Mouse (Mus musculus): ENCODE results near the gene Det1. TPM values are rescaled to one million over a fixed set of nuclear protein-coding genes. Genes with fewer than 3 reads are reported as not detected.

The Det1 gene
- polyA plus RNA-seq, 1 experiment from 2014 or later = 19.0 TPM

- Histone ChIP-seq H3K36me3 (ENCODE audit: poor library complexity, severe bottlenecking) (peaks cover 19% of the 10 kb centered on the region), H3K4me2 (no peak overlapping the region), H3K4me1 (peaks cover 15% of the 10 kb centered on the region), H3K4me3 (no peak overlapping the region), H3K27ac (no peak overlapping the region), H3K9ac (no peak overlapping the region), H3K27me3 (no peaks in the 10 kb centered on the region), H3K9me3 (replicated peaks) (no peaks in the 10 kb centered on the region)
- 90% methylated on average over 3 of the region's 3 CpGs for WGBS
- ATAC-seq = no peak
Measured at GRCm38 (mm10) chr7:78796624-78797023, 50.4 kb downstream of the Det1 start.

- H3K4me3 ChIP-seq = no peak overlapping the region
- no peak overlapping the region for H3K9ac ChIP-seq
- H3K27ac ChIP-seq = no peak overlapping the region
- peaks cover 15% of the 10 kb centered on the region for H3K4me1 ChIP-seq
- no peak overlapping the region for H3K4me2 ChIP-seq
- H3K36me3 ChIP-seq (ENCODE audit: poor library complexity, severe bottlenecking) = peaks cover 36% of the 10 kb centered on the region
- no peak for ATAC-seq
- 74% methylated on average over 6 of the region's 6 CpGs for WGBS
- no peaks in the 10 kb centered on the region for H3K27me3 ChIP-seq
- H3K9me3 ChIP-seq (replicated peaks) = no peaks in the 10 kb centered on the region
Measured at GRCm38 (mm10) chr7:78794571-78795092, 52.4 kb downstream of the Det1 start.

GRCm38 (mm10) chr7:78793895-78794570 lies 53.0 kb downstream of the Det1 start:
- WGBS = 91% methylated on average over 13 of the region's 13 CpGs
- no peak overlapping the region for H3K4me2 ChIP-seq
- H3K9me3 ChIP-seq (replicated peaks) = no peaks in the 10 kb centered on the region
- H3K4me1 ChIP-seq = peaks cover 15% of the 10 kb centered on the region
- no peak overlapping the region for H3K9ac ChIP-seq
- H3K27me3 ChIP-seq = no peaks in the 10 kb centered on the region
- no peak for ATAC-seq
- H3K4me3 ChIP-seq = no peak overlapping the region
- H3K27ac ChIP-seq = no peak overlapping the region
- peaks cover 42% of the 10 kb centered on the region for H3K36me3 ChIP-seq (ENCODE audit: poor library complexity, severe bottlenecking)

- H3K4me2 ChIP-seq = no peak overlapping the region
- no peak overlapping the region for H3K27ac ChIP-seq
- no peak overlapping the region for H3K4me3 ChIP-seq
- H3K9me3 ChIP-seq (replicated peaks) = no peaks in the 10 kb centered on the region
- no peaks in the 10 kb centered on the region for H3K27me3 ChIP-seq
- peak; percentile 83 for ATAC-seq
- peaks cover 56% of the 10 kb centered on the region for H3K36me3 ChIP-seq (ENCODE audit: poor library complexity, severe bottlenecking)
- no peaks in the 10 kb centered on the region for H3K4me1 ChIP-seq
- 85% methylated on average over 15 of the region's 15 CpGs for WGBS
- no peak overlapping the region for H3K9ac ChIP-seq
Measured at GRCm38 (mm10) chr7:78791359-78792222, 55.5 kb downstream of the Det1 start.

- peaks cover 54% of the 10 kb centered on the region for H3K36me3 ChIP-seq (ENCODE audit: poor library complexity, severe bottlenecking)
Measured at GRCm38 (mm10) chr7:78787793-78788380, 59.2 kb downstream of the Det1 start.

GRCm38 (mm10) chr7:78785906-78786305 lies 61.2 kb downstream of the Det1 start:
- no peak for ATAC-seq
- Histone ChIP-seq H3K4me2 (no peak overlapping the region), H3K27ac (no peak overlapping the region; the same call in 1 of the 2 replicates), H3K9me3 (replicated peaks) (no peaks in the 10 kb centered on the region), H3K9ac (no peak overlapping the region), H3K27me3 (no peaks in the 10 kb centered on the region), H3K4me3 (no peak overlapping the region), H3K36me3 (ENCODE audit: poor library complexity, severe bottlenecking) (peaks cover 36% of the 10 kb centered on the region), H3K4me1 (peaks cover 25% of the 10 kb centered on the region)
- 86% methylated on average over 5 of the region's 5 CpGs for WGBS

More at GRCm38 (mm10) chr7:78787793-78788380, 59.2 kb downstream of the Det1 start:
- H3K9ac ChIP-seq = no peak overlapping the region
- H3K4me2 ChIP-seq = no peak overlapping the region
- no peak overlapping the region for H3K4me3 ChIP-seq
- WGBS = 90% methylated on average over 12 of the region's 12 CpGs
- ATAC-seq = no peak
- no peak overlapping the region for H3K27ac ChIP-seq
- H3K9me3 ChIP-seq (replicated peaks) = no peaks in the 10 kb centered on the region
- no peaks in the 10 kb centered on the region for H3K27me3 ChIP-seq
- peaks cover 15% of the 10 kb centered on the region for H3K4me1 ChIP-seq

- Histone ChIP-seq H3K9me3 (replicated peaks) (no peaks in the 10 kb centered on the region), H3K27me3 (no peaks in the 10 kb centered on the region), H3K36me3 (ENCODE audit: poor library complexity, severe bottlenecking) (peaks cover 34% of the 10 kb centered on the region), H3K4me3 (peak within 1 kb of the TSS; percentile 87), H3K9ac (peak within 1 kb of the TSS; percentile 86), H3K27ac (no peak within 1 kb of the TSS), H3K4me2 (peak within 1 kb of the TSS; percentile 95), H3K4me1 (peaks cover 25% of the 10 kb centered on the region)
- WGBS = under 1% methylated on average over 44 of the region's 44 CpGs
- ATAC-seq = peak; percentile 99
Measured at GRCm38 (mm10) chr7:78782639-78783581, 64.2 kb downstream of the Det1 start, which contains the start of the genes Mrps11 and Mrpl46. TSS of gene Mrps11 (plus strand) at chr7:78783119. TSS of gene Mrpl46 (minus strand) at chr7:78783531.

GRCm38 (mm10) chr7:78778741-78779140 lies 68.3 kb downstream of the Det1 start:
- ATAC-seq = no peak
- H3K36me3 ChIP-seq (ENCODE audit: poor library complexity, severe bottlenecking) = peaks cover 63% of the 10 kb centered on the region
- no peak overlapping the region for H3K27ac ChIP-seq
- H3K9ac ChIP-seq = no peak overlapping the region
- H3K9me3 ChIP-seq (replicated peaks) = no peaks in the 10 kb centered on the region
- H3K27me3 ChIP-seq = no peaks in the 10 kb centered on the region
- 96% methylated on average over 5 of the region's 5 CpGs for WGBS
- no peak overlapping the region for H3K4me3 ChIP-seq
- no peak overlapping the region for H3K4me2 ChIP-seq
- peaks cover 13% of the 10 kb centered on the region for H3K4me1 ChIP-seq

Small RNA genes lying within 50 kb of the gene (microRNA-seq; reads per million reads assigned to microRNA genes)
- 296 reads per million, percentile 65 among the genes with 10 or more reads in this experiment for gene Mir7-2

Other genes with a start within 250 kb of the Det1 start
- 16.6 and 18.8 TPM in 2 replicates for gene Ntrk3, start 109.3 kb downstream of the Det1 start, polyA plus RNA-seq (2015; fragmentation: Nextera tagmentation; extraction: Ambion mirVana)
- 79.2 and 81.2 TPM in 2 replicates for gene Mrps11, start 64.1 kb downstream of the Det1 start, polyA plus RNA-seq (2015; fragmentation: Nextera tagmentation; extraction: Ambion mirVana)
- gene Mrpl46, start 63.7 kb downstream of the Det1 start, polyA plus RNA-seq (2015; fragmentation: Nextera tagmentation; extraction: Ambion mirVana) = 63.5 and 63.6 TPM in 2 replicates
- 57.2 and 61.5 TPM in 2 replicates for gene Aen, start 48.6 kb upstream of the Det1 start, polyA plus RNA-seq (2015; fragmentation: Nextera tagmentation; extraction: Ambion mirVana)
- 0.52 TPM in 1 of 2 replicates, not detected in the other for gene Isg20, start 66.2 kb upstream of the Det1 start, polyA plus RNA-seq (2015; fragmentation: Nextera tagmentation; extraction: Ambion mirVana)
- gene Acan, start 206.2 kb upstream of the Det1 start, polyA plus RNA-seq (2015; fragmentation: Nextera tagmentation; extraction: Ambion mirVana) = 0.03 TPM in 1 of 2 replicates, not detected in the other

Data from forebrain, embryonic 13.5 days (tissue).